Mouse (Mus musculus) kidney, postnatal 36 days (tissue): ENCODE results near the gene Slc6a14.

Experiments
- DNase-seq, 2 experiments: peaks; one replicate each; pipeline ENCODE4 v3.0.0; 2021 to 2022; ENCODE audit warnings: mixed read lengths in 2 of 2

Slc6a14 gene

GRCm38 (mm10) chrX:21714829-21715228, at the start of gene Slc6a14:
Gene Slc6a14 (plus strand): TSS chrX:21714896.
- DNase-seq: no peak

DNA sequence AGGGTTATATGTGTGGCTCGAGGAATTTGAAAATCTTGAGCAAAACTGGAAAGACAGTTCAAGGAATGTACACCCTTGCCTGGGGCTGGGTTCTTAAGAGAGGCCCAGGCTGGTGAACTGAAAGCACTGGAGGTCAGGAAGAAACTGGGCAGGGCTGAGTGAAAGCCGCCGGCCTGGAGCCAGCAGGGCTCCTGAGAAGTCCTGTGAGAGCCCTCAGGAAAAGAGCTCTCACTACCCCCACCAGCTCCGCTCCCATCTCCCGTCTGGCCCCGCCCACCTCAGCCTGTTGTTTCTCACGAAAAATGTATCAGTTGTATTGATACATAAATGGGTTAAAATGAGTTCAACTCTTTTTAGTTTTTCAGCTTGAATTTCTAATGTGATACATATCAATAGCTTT, 43.8 kb upstream of the Slc6a14 start:
- no peak for DNase-seq

DNA sequence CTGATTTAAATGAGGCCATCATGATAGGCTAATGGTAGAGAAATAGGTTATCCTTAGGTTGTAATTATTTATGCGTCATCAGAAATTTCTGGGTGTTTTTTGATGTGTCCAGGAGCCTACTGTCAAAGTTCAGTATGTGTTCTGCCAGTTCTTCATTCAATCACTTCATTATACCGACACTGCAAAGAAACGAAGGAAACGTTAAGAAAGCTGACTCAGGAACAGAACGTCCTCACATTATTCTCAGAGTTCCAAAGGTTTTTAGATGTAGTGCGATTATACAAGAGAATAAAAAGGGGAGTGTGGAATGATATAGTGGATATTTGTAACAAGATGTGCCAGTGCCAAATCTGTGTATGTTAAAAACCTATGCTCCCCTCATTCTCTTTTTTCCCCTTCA, 19.5 kb upstream of the Slc6a14 start:
- DNase-seq: no peak

- DNase-seq: no peak
These were observed 19.0 kb upstream of the Slc6a14 start for GRCm38 (mm10) chrX:21695687-21696086.

DNA sequence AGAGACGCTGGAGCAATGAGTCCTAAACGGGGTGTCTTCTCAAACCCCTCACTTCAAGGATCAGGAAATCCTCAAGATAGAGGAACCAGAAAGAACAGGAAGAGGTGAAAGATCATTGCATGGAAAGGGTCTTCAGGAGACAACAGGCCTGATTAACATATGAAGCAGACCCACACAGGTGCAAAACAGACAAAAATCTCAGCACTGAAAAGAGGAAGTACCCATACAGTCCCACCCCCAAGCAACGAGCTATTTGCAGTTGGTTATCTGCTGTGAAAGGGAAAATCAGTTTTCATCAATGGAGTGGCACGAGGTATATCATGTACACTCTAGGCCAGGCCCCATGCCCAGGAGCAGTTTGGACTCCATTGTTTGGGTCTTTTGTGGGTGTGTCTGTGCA, 13.1 kb upstream of the Slc6a14 start:
- DNase-seq: no peak

DNA sequence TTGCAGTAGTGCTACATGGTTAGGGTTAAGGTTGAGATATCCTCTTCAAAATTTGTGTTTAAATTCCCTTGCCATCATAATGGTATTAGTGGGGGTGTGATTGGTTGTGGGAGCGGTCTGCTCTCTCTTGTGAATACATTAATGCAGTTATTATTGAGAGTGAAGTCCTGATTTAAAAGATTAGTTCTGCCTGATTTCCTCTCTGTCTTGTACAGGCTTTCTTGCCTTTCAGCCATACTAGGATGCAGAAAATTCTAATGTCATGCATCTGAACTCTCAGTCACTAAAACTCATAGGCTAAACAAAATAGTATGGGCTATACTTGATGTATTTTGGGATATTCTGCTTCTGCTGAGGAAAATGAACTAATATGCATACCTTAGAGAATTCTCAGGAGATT, 10.2 kb upstream of the Slc6a14 start:
- no peak for DNase-seq

DNA sequence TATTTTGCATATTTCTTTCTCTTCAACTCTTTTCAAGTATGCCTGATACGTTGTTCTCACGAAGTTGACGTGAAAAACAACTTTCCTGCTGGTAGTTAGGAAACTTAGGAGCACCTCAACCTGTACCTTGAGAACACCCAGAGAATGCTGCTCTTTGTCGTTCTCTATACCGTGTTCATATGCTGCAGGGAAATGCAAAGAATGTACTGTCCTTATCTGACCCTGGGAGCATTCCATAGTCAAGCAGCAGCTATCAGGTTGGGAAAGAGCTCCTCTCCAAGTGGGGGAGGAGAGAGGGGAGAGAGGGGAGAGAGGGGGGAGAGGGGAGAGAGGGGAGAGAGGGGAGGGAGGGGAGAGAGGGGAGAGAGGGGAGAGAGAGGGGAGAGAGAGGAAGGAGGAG, 597 bp downstream of the Slc6a14 start:
- no peak for DNase-seq

- DNase-seq: no peak
These were observed 2.2 kb downstream of the Slc6a14 start for GRCm38 (mm10) chrX:21716885-21717284.

- no peak for DNase-seq
These were observed 30.3 kb downstream of the Slc6a14 start, which contains the start of gene Gm28269 for GRCm38 (mm10) chrX:21744997-21745396. Gene Gm28269 (minus strand): TSS chrX:21745097.
